Mouse (Mus musculus) ZHBTc4 (cell line): ENCODE measurements around the gene Ccz1.
A peak's percentile ranks its signal among the peaks of the same experiment; 100 is the strongest.

Experiments
- DNase-seq: peaks from one replicate; pipeline ENCODE4 v3.0.0-alpha.2; 2011; ENCODE audit warnings: low read depth, low spot score

Gene Ccz1

DNA sequence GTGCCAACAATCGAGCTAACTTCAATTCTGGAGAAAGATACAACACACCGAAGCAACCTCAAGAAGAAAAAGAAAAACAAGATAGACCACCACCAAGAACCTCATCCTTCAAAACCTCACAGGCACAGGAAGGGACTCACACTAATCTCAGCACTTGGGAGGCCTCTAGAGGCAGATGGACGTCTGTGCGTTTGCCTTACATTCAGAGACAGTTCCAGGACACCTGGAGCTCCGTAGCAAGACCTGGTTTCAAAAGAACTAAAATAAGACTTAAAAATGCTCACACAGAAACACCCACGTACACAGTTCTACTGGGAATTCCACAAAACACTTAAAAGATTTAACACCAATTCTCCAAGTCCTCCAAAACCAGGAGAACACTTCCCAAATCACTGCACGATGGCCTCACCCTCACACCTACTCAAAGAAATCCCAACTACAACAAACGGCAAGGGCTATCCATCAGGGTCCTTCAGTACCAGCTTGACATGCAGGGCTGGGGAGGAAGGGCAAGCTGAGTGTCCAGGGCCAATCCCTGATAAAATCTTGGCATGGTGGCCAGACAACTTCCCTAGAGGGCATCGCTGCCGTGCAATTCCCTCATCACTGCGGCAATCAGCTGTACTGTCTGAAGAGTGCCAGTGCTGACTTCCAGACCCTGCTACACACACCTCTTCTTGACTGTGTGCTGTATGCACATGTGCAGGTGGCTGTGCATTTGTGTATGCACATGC is 19.9 kb downstream of the Ccz1 start:
- no peak for DNase-seq

DNA sequence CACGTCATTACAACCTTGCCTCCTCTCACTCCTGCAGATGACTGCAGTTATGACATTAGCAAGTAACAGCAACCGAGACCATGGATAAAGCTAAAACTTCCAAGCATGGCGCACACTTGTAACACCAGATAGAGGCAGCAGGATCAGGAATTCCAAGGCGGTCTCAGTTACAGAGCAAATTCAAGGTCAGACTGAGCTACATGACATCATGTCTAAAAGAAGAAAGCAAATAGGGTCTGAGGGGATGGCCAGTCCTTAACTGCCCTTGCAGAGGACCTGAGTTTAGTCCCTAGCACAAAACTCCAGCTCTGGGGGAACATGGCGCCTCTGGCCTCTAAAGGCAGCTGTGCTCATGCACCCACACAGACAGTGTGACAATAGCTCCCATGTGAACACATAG is 20.8 kb downstream of the Ccz1 start:
- DNase-seq = no peak

DNA sequence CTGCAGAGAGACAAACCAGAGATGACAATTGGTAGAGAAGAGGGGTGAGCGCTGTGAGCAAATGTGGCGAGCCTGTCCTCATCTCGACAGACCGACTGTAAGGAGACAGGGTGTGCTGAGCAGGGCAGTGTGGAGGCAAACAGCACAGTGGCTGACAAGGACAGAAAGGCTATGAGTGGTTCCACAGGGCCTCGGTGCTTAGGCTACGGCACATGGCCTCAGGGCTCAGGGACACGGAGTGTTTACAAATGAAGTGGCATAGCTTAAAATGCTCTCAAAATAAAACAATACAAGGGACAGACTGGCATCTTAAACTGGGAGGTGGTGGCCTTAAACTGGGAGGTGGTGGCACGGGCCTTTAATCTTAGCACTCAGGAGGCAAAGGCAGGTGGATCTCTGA is 21.4 kb downstream of the Ccz1 start:
- DNase-seq = no peak

DNA sequence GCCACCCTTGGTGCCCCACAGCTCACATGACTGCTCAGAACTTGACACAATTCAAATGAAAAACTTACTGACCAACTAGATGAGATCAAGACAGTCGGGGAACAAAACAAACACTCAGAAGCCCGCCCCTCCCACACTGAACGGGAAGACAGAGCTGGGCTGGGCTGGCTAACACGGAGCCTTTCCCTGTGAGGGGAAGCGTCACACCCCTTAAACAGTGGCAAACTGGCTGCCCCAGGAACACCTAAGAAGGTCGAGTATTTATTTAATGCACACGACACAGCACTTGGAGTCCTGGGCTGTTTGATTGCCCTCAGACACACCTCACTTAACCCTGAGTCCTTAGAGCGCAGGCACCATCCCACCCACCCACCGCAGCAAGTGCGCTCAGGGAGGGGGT is 22.0 kb downstream of the Ccz1 start:
- DNase-seq = peak; percentile 53

DNA sequence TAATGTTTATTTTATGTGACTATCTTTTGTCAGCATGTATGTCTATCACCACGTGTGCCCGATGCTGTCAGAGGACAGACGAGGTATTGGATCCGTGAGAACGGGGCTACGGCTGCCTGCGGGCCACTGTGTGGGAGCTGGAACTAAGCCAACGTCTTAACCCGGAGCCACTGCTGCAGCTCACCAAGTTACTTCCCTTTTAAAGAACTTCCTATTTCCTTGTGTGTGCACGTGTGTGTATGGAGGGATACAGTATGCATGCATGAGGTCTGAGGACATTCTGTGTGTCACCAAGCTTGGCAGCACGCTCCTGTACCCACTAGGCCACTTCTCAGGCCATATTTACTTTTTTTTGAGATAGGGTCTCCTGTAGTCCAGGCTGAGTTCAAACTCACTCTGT is 24.6 kb downstream of the Ccz1 start:
- DNase-seq = no peak

DNA sequence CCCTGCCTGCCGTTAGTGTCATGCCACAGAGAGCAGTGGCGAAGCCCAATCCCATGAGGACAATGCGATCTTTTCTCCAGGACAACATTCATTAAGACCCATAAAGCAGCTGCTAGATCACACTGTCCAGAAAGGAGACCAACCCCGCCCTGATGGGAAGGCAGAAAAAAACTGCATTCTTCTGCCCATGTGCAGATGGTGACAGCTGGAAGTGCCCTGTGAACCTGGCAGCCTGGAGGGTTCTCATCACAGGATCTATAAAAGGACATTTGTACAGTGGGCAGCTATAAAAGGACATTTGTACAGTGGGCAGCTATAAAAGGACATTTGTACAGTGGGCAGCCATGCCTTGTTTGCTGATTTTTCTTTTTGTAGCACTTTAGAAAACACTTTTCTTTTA is 25.6 kb downstream of the Ccz1 start:
- no peak for DNase-seq

DNA sequence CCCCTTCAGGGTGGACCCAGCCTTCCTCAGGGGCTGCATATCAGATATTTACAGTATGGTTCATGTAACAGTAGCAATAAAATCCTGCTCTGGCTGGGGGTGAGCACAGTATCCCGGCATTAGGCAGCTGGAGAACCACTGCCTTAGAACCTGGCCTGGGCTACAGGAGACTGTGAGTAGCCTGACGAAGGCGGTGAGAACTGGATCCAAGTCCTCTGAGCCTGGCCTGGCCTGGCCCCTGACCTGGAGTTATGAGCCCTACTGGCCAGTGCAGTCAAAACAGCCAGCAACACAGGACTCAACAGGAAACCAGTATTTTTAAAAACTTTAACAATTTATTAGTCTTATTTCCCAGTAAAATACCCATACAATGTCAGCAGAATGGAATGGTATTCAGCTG is 27.1 kb downstream of the Ccz1 start:
- DNase-seq = no peak

DNA sequence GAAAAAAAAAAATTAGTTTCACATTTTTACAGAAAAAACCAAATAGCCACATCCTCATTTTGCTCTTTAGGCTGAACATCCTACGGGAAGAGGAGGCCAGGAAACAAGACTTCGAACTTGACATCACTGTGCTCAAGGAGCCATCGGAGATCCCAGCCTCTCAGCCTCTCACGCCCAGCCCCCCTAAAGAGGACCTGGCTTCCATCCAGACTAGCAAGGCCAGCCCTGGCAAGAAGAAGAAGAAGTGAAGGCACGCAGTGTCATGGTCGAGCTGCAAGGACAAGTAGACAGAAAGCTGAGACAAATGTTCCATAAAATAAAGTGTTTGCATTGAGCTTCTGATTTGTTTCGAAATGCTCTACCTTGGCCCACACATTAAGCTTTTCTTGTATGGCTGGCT is 29.3 kb downstream of the Ccz1 start:
- DNase-seq = no peak

DNA sequence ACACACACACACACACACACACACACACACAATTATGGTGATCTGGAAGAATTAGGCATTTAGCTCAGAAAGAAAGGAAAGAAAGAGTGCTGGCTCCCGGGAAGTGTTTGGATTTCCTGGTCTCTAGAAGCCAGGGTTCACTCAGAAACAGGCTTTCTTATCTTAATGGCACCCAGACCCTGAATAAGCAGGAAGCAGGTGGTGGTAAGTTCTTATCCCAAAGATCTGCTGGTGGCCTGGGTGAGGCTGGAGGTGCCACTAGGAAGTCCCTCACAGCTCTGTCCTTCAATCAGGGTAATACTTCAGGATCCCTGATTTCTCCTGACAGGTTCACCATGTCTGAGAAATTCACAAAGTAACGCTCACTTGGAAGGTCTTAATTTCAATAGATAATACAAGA is 32.3 kb downstream of the Ccz1 start:
- no peak for DNase-seq

DNA sequence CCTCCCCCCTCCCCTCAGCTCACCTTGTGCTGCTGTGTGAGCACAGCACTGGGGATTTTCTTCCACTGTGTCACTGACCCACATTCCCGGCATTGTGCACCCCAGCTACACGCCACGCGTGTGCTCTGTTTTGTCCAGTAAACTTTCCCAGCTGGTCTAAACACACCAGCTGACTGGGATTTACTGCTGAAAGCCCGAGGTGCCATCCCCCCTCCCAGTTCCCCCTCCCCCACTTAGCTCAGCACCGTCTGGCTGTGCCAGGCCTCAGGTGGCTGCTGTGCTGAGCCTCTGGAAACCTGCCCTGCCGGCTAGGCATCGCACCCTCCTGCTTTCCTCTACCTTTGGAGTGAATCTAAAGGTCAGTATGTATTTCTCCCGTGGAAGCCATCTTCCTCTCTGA is 33.8 kb downstream of the Ccz1 start:
- DNase-seq = peak; percentile 24

DNA sequence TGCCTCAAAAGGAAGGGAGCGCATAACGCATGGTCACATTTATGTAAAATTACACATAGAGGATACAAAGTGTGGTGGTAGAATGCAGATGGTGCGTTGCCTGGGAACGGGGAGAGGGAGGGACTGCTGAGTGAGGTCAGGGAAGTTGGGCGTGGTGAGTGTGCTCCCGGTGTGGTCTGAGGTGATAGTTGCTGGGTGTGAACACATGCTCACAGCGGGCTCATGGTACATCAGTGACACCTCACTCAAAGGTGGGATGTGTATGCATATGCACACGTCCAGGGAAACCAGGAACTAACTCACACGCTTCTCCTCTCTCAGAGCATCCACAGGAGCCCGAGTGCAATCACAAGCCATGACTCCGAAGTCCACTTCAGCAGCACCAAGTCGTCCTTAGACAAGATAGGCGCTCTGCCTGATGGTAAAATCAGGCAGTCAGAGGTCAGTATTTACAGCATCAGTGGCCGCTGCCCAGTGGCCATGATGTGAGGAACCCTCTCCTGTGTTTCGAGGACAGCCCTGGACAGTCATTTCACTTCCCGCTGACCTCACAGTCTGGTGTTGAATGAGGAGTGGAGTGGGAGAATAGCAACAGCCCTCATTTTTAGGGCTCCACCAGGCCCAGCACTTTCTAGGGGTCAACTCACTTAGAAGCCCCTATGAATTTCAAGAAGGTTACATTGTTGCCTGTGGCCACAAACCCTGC is 37.8 kb downstream of the Ccz1 start:
- DNase-seq = no peak

DNA sequence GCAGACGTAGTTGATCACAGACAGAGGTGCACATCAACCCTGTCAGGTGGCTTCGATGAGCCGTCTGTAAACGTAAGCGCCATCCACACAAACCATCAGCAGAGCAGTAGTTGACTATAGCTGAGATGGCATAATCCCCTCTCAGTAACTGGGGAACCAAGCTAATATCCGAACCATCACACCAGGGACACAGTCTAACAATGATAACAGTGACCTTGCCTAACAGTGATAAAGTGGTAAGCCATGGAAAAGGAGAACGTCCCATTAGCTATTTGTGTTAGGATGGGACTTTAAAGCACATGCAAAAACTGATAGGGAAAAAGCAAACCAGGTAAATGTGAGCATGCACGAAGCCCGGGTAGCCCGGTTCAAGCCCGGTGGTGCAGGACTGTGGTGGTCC is 38.4 kb downstream of the Ccz1 start:
- DNase-seq = no peak

DNA sequence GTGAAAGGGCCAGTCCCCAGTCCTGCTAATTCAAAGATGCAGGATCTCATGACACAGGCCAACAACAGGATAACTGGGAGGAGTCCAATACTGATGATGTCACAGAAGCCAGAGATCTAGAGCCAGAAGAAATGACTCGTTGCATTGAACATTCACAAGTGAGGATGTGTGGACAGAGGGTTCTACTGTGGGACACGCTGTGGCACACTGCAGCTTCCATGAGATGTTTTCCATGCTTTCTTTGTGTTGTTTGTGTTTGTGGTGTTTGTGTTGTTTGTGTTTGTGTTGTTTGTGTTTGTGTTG is 39.1 kb downstream of the Ccz1 start:
- no peak for DNase-seq

DNA sequence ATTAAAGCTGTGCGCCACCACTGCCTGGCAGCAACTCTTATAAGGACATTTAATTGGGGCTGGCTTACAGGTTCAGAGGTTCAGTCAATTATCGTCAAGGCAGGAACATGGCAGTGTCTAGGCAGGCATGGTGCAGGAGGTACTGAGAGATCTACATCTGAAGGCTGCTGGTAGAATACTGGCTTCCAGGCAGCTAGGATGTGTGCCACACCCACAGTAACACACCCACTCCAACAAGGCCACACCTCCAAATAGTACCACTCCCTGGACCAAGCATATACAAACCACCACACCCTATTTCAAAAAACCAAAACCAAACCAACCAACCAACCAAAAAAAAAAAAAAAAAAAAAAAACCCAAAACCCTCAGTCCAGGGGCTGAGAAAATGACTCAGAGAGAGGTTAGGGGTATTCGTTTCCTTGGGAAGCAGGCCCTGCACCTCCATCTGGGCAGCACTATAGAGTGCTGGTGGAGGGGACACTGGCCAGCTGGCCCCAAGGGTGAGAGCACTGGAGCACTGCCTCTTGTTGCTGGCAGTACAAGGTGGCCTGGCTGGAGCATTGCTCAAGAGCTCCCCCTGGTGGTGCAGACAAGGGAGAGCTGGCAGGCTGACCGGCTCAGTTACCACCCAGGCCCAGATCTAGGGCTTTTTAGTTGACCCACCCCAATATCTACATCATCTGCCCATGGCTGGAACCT is 39.6 kb downstream of the Ccz1 start:
- peak; percentile 84 for DNase-seq

DNA sequence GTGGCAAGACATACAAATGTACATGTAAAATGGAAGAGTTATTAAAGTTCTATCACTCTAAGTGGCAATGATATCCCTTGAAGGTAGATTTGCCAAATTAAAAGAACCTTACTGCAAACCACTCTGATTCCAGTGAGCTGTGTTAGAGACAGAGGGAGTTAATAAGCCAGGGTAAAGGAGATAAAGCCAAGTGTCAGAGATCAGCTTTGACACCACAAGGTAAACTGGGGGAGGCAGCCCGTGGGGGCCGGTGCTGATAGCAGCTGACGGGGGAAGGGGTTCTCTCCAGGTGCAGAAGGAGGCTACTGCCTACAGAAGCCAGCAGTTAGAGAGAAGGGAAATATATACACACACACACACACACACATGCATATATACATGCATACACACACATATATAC is 42.0 kb downstream of the Ccz1 start:
- no peak for DNase-seq

DNA sequence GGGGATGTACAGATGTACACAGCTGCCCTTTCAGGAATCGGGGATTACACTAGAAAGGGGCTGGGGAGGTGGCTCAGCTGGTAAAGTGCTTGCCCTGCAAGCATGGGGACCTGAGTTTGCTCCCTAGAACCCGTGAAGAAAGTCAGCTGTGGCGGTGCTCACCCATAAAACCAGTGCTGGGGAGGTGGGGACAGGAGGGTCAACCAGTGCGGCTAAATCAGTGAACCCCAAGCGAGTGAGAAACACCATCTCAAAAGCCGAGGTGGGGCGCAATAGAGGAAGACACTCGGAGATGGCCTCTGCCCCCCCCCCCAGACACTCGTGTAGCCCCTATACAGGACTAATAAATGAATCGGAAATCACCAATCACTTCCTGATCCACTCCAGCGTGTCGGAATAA is 48.0 kb downstream of the Ccz1 start:
- DNase-seq = no peak

DNA sequence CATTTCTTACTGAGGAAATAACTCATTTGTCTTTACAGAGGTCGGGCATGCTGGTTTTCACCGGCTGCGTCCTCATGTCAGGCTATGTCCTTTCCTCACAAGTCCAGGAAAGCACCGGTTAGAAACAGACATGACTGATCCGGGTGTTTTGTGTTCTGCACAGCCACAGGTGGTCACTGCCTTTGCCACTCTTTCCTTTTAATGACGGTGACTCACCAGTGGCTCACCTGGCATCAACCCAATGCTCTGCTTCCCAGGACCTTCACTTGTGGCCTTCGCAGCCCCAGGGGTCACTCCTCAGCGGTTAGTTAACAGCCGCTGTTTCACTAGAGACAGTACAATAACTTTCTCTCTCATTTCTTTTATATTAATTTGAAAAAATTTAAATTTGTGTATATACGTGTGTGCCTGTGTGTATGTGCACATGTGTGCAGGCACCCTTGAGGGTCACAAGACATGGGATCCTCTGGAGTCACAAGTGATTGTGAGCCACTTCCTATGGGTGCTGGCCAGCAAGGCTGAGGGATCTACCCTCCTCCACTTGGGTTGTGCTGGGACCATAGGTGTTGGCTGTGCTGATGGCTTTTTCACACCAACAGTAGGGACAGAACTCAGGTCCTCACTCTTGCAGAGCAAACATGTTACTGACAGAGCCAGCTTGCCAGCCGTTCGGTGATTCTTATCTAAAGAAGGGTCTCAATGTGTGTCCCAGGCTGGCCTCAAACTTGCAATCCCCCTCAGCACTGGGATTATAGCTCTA is 48.9 kb downstream of the Ccz1 start:
- DNase-seq = no peak

DNA sequence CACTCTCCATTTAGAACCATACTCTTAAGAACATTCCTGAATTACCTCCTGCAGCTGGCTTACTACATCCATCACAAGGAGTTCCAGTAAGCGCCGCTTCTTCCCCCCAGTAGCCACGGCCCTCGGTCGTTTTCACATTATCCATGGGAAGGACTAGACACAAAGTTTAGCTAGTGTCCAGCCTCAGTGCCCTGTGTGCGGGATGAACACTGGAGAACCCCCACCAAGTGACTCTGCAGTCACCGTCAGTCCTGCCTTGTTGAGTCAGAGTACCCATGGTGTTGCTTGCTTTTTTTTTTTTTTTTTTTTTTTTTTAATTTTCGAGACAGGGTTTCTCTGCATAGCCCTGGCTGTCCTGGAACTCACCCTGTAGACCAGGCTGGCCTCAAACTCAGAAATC is 53.5 kb downstream of the Ccz1 start:
- no peak for DNase-seq

DNA sequence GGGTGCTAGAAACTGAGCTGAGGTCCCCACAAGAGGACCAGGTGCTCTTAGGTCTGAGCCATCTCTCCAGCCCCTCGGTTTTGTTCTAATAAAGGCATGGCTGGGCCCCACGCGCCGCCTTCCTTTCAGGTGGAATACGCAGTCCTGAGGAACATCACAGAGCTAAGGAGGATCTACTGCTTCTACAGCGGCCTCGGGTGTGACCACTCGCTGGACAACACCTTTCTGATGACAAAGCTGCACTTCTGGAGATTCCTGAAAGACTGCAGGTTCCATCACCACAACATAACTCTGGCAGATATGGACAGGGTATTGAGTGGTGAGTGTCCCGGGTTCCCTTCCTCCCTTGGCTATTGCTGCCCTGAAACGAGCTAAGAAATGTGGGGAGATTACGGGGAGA is 55.1 kb downstream of the Ccz1 start:
- no peak for DNase-seq

DNA sequence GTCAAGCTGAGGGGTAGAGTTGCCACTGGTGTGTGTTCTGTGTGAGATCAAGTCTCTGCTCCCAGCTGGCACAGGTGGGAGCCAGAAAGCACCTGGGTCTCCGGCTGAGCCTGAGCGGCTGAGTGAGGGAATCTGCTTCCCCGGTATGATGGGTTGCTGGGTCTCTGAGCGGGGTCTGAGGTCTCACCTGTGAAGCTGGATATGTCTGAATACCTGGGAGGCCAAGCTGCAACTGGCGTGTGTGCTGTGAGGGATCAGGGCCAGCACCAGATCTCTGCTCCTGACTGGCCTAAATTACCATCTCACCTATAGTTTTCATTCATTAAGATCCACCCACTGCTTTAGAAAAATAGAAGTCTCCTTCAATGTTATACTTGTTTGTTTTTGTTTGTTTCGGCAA is 57.6 kb downstream of the Ccz1 start:
- no peak for DNase-seq

DNA sequence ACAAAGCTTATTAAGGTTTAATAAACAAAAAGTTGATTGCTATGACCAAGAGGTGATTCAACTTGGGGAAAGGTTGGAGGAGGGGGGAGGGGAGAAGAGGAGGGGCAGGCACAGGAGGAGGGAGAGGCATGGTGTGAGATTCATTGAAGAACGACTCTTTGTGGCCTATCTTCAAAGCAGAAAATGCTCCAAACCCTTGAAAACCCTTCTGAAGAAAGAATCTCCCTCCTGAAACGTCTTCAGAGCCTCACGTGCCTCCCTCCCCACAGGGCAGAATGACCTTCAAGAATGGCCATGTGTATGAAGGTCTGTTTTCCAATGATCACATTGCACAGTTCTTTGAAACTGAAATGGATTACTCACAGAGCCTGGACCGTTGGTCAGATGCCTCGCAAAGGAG is 64.7 kb downstream of the Ccz1 start:
- DNase-seq = no peak

DNA sequence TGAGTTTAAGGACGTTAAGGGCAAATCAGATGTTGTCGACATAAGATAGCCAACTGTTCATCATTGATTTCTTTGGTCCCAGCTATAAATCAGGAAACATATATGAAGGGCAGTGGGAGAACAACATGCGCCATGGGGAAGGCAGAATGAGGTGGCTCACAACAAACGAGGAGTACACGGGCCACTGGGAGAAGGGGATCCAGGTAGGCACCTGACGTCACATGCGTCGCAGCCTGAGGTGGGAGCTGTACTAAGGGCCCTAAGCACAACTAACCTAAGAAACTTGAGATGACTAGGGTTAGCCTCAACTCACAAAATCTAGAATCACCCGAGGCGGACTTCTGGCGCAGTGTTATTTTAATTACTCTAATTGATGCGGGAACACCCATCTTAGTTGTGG is 66.3 kb downstream of the Ccz1 start:
- peak; percentile 13 for DNase-seq
